Mouse (Mus musculus): ENCODE measurements around the gene Mab21l1.

Gene Mab21l1

GRCm38 (mm10) chr3:55778764-55779730, 3.3 kb upstream of the Mab21l1 start:
- no peak for DNase-seq (ENCODE audit: low spot score)

GRCm38 (mm10) chr3:55780120-55781070, 1.9 kb upstream of the Mab21l1 start:
- DNase-seq (ENCODE audit: low spot score), result no peak

GRCm38 (mm10) chr3:55781429-55782055, 768 bp upstream of the Mab21l1 start:
- DNase-seq (ENCODE audit: low spot score), result no peak

GRCm38 (mm10) chr3:55782771-55783170, 461 bp downstream of the Mab21l1 start:
- DNase-seq (ENCODE audit: low spot score), result peak; percentile 9

GRCm38 (mm10) chr3:55783171-55784081, 1.1 kb downstream of the Mab21l1 start:
- DNase-seq (ENCODE audit: low spot score), result no peak

GRCm38 (mm10) chr3:55784101-55784500, 1.8 kb downstream of the Mab21l1 start:
- no peak for DNase-seq (ENCODE audit: low spot score)

GRCm38 (mm10) chr3:55785266-55785980, 3.1 kb downstream of the Mab21l1 start:
- no peak for DNase-seq (ENCODE audit: low spot score)

GRCm38 (mm10) chr3:55785981-55786725, 3.8 kb downstream of the Mab21l1 start:
- no peak for DNase-seq (ENCODE audit: low spot score)

GRCm38 (mm10) chr3:55786835-55787486, 4.7 kb downstream of the Mab21l1 start:
- no peak for DNase-seq (ENCODE audit: low spot score)

GRCm38 (mm10) chr3:55787487-55788213, 5.3 kb downstream of the Mab21l1 start:
- peak; percentile 61 for DNase-seq (ENCODE audit: low spot score)

GRCm38 (mm10) chr3:55788214-55788586, 5.9 kb downstream of the Mab21l1 start:
- DNase-seq (ENCODE audit: low spot score), result no peak

GRCm38 (mm10) chr3:55788621-55789201, 6.4 kb downstream of the Mab21l1 start:
- no peak for DNase-seq (ENCODE audit: low spot score)

- no peak for DNase-seq (ENCODE audit: low spot score)
Observed at GRCm38 (mm10) chr3:55789856-55790255, 7.5 kb downstream of the Mab21l1 start.

- no peak for DNase-seq (ENCODE audit: low spot score)
Observed at GRCm38 (mm10) chr3:55790609-55791008, 8.3 kb downstream of the Mab21l1 start.

GRCm38 (mm10) chr3:55792251-55792650, 9.9 kb downstream of the Mab21l1 start:
- no peak for DNase-seq (ENCODE audit: low spot score)

- peak; percentile 68 for DNase-seq (ENCODE audit: low spot score)
Observed at GRCm38 (mm10) chr3:55793842-55794575, 11.7 kb downstream of the Mab21l1 start.

GRCm38 (mm10) chr3:55794768-55795167, 12.5 kb downstream of the Mab21l1 start:
- DNase-seq (ENCODE audit: low spot score), result no peak
